Mouse (Mus musculus) thymus, adult 2 months (tissue): ENCODE measurements at regions not wholly inside any gene's neighbourhood (a gene's known extent, or its start where the extent isn't known, plus 50 kb on each side); places are given as distances from the start of the nearest gene placed in this dataset.

Experiments
- DNase-seq: peaks from one replicate; pipeline ENCODE4 v3.0.0; 2021
- H3K27ac ChIP-seq: fragments of 200-500 bp; 2 replicates; pipeline ENCODE4 v1.5.1; 2012; ENCODE audit warnings: low read length, control low read depth; ENCODE audit not compliant: control insufficient read depth, insufficient read depth
- H3K27me3 ChIP-seq: fragments of 200-500 bp; 2 replicates; pipeline ENCODE4 v1.6.1; 2012; ENCODE audit warnings: mild to moderate bottlenecking, low read length, moderate library complexity, mixed read lengths; ENCODE audit not compliant: control insufficient read depth, insufficient read depth
- H3K36me3 ChIP-seq: fragments of 200-500 bp; 2 replicates; pipeline ENCODE4 v1.6.1; 2012; ENCODE audit warnings: mild to moderate bottlenecking, low read length, moderate library complexity; ENCODE audit not compliant: control insufficient read depth, insufficient read depth
- H3K4me1 ChIP-seq: fragments of 200-500 bp; replicated peaks from 2 replicates; pipeline ENCODE4 v1.6.1; 2012; ENCODE audit warnings: low read length; ENCODE audit not compliant: control insufficient read depth, insufficient read depth
- H3K4me3 ChIP-seq: fragments of 200-500 bp; 2 replicates; pipeline ENCODE4 v1.5.1; 2012; ENCODE audit warnings: mild to moderate bottlenecking, low read length, control low read depth, moderate library complexity; ENCODE audit not compliant: control insufficient read depth, insufficient read depth
- CTCF ChIP-seq: fragments of 200-500 bp; IDR thresholded peaks from 2 replicates; pipeline ENCODE4 v1.5.1; 2012; ENCODE audit warnings: mild to moderate bottlenecking, control low read depth, low read length, moderate library complexity, borderline replicate concordance; ENCODE audit not compliant: control insufficient read depth, poor library complexity, insufficient read depth; ENCODE audit errors: extremely low read depth
- POLR2A ChIP-seq: fragments of 200-500 bp; IDR thresholded peaks from 2 replicates; pipeline ENCODE4 v1.6.1; 2012; ENCODE audit warnings: mild to moderate bottlenecking, low read length, control low read depth, moderate library complexity; ENCODE audit not compliant: control insufficient read depth, poor library complexity, insufficient read depth; ENCODE audit errors: extremely low read depth
- WGBS: fragments of 180-500 bp; shearing (Covaris S2); methylation state at CpG from one replicate; pipeline ENCODE4 v1.1.7; 2018; 5-methylcytosine and 5-hydroxymethylcytosine counted together

DNA sequence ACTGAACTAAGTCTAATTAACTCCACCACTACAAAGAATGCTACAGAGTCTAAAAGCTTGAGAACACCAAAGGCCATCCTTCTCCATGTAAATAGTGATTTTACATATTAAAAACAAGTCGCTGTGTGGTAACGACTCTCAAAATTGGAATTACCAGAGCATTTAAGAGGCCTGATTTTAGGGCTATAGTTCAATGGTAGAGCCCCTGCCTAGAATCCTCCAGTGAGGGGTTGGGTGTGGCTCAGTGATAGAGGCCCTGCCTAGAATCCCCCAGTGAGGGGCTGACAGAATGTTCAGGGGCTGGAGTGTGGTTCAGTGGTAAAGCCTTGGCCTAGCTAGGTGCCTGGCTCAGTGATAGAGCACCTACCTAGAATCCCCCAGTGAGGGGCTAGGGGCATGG, 413.3 kb upstream of the Castor2 start:
- TF ChIP-seq POLR2A (no peak), CTCF (no peak)
- no peaks in the 10 kb centered on the region for H3K36me3 ChIP-seq
- no peak overlapping the region for H3K4me3 ChIP-seq
- DNase-seq, result no peak
- no peaks in the 10 kb centered on the region for H3K4me1 ChIP-seq
- H3K27ac ChIP-seq, result no peak overlapping the region
- 98% methylated on average over 2 of the region's 2 CpGs for WGBS
- no peaks in the 10 kb centered on the region for H3K27me3 ChIP-seq

DNA sequence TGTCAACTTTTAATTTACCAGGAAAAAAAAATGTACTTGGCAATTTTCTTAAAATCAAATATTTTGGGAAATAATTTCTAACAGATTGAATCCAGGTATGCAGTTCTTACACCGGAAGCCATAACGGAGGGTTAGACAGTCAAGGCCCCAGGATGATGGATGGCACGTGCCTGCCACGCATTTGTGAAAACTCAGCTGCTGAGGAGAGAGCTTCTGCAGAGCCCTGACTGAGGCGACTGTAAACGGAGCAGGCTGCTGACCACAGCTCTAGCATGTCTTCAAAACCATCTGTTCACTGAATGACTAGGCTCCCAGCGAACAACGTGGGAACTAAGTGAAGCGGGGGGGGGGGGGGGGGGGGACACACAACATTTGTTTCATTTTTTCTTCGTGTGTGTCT, 416.5 kb upstream of the Castor2 start:
- DNase-seq, result no peak
- WGBS, result 38% methylated on average over 10 of the region's 10 CpGs
- Histone ChIP-seq H3K27me3 (no peaks in the 10 kb centered on the region), H3K27ac (no peak overlapping the region), H3K4me1 (no peaks in the 10 kb centered on the region), H3K36me3 (no peaks in the 10 kb centered on the region), H3K4me3 (no peak overlapping the region)
- TF ChIP-seq CTCF (no peak), POLR2A (no peak)

DNA sequence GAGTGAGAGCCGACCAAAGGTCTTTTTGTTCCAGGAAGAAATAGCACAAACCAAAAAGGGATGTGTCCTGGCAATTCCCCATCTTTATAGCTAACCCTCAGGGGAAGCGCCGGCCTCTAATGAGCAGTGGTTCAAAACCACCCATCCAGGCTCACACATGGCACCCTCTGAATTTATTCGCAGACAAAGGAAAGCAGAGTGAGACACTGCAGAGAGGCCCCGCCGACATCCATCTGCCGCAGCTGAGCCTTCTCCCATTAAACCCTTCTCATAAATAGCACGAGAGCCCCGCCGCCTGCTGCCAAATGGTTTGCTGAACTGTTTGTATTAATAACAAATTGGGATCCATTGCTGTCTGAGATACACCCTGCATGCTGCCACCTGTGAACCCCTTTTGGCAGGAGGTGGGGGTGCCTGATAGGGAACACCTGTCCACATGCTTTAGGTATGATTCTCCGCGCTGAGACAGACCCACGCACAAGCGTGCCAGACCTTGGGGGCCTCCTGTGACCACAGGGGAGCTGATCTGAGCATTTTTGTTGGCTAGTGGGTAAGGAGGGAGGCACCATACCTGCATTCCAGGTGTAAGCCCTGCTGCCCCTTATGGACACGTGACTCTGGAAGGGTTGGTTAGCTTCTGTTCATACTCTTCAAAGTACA, 422.6 kb upstream of the Castor2 start:
- WGBS, result 97% methylated on average over 15 of the region's 15 CpGs

DNA sequence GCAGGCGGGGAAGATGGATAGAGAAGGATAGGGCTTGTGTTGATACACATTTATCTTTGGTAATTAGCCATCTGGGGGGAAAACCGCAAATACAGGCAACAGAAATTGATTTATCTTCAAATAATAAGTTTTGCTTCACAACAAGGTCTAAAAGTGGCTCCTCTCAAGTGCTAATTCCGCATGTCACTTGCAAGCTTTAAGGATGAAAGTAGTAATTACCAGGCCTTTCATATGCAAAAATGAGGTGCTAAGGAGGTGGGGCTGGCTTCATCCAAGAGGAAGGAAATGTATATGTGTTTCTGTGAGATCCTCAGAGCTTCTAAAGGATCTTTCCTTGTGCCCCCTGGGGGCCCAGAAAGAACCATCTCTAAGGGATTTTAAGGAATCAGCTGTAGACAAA, 423.9 kb upstream of the Castor2 start:
- Histone ChIP-seq H3K4me1 (no peaks in the 10 kb centered on the region), H3K27me3 (no peaks in the 10 kb centered on the region), H3K4me3 (no peak overlapping the region), H3K27ac (no peak overlapping the region), H3K36me3 (no peaks in the 10 kb centered on the region)
- 85% methylated on average over 3 of the region's 3 CpGs for WGBS
- no peak for DNase-seq
- TF ChIP-seq CTCF, result no peak

More for the DNA sequence above, 422.6 kb upstream of the Castor2 start:
- no peaks in the 10 kb centered on the region for H3K36me3 ChIP-seq
- H3K4me1 ChIP-seq, result no peaks in the 10 kb centered on the region
- TF ChIP-seq POLR2A (no peak), CTCF (no peak)
- H3K4me3 ChIP-seq, result no peak overlapping the region
- no peak overlapping the region for H3K27ac ChIP-seq
- DNase-seq, result no peak
- no peaks in the 10 kb centered on the region for H3K27me3 ChIP-seq

DNA sequence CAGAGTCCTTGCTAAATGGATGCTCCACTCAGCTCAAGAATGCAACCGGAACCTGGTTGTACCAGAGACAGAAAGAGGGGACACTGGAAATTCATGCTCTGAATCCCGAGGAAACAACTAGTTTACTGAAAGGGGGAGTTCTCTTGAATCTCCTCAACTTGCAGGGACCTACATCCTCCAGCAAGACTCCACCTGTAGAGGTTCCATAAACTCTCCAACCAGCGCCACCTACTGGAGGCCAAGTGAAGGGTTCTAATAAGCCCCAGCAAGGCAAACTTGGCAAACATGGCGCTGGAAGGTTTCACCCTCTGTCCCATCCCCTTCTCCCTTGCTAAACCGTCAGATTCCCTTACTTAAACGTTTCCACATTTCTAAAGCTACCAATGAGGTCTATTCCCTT, 433.0 kb upstream of the Castor2 start:
- Histone ChIP-seq H3K27ac (no peak overlapping the region), H3K36me3 (no peaks in the 10 kb centered on the region), H3K4me3 (no peak overlapping the region), H3K4me1 (no peaks in the 10 kb centered on the region), H3K27me3 (no peaks in the 10 kb centered on the region)
- DNase-seq, result no peak
- TF ChIP-seq CTCF (no peak), POLR2A (no peak)
- 45% methylated on average over 6 of the region's 6 CpGs for WGBS

DNA sequence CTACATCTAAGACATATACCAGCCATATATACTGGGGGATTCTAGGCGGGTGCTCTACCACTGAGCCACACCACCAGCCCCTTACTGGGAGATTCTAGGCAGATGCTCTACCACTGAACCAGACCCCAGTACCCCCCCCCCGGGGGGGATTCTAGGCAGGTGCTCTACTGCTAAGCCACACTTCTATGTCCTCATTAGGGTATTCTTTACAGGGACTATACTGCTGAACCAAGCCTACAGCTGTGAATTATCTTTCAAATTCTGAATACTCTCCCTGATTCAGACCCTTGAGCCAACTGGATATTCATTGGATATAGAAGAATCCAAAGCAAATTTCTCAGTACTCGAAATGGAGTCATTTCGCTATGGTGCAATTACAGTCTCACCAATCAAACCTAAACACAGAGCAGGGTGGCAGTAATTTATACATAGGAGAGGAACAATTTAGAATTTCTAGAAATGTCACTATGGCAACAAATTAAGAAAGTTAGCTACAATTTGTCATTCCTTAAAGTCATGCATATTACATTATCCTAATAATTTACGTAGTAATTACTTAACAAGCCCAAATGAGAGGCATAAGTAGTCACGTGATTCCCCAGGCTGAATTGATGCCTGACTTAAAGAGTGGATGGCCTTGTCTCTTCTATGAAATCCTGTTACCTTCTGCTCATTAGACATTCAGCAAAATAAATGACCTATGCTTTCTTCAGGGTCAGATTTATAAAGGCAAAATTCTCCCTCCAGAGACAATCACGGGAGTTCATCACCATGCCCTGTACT, 436.8 kb upstream of the Castor2 start:
- no peaks in the 10 kb centered on the region for H3K36me3 ChIP-seq
- TF ChIP-seq POLR2A (no peak), CTCF (no peak)
- no peak for DNase-seq
- WGBS, result 89% methylated on average over 7 of the region's 7 CpGs
- H3K4me3 ChIP-seq, result no peak overlapping the region
- H3K4me1 ChIP-seq, result no peaks in the 10 kb centered on the region
- no peaks in the 10 kb centered on the region for H3K27me3 ChIP-seq
- H3K27ac ChIP-seq, result no peak overlapping the region
